Mouse (Mus musculus) kidney, embryonic 15.5 days (tissue): ENCODE measurements around the gene Ddx39. TPM values are rescaled to one million over a fixed set of nuclear protein-coding genes. Genes with fewer than 3 reads are reported as not detected.
A peak's percentile ranks its signal among the peaks of the same experiment; 100 is the strongest.

Experiments used
- ATAC-seq: fragments of 200-750 bp; cut with Nextera tagmentation; replicated peaks from 2 replicates; pipeline ENCODE4 v1.8.0; 2017; ENCODE audit warnings: moderate TSS enrichment; ENCODE audit not compliant: low FRiP score
- H3K27ac ChIP-seq: fragments of 300-500 bp; sonication (generic); 2 replicates; pipeline ENCODE4 v1.5.1; 2015; ENCODE audit warnings: mild to moderate bottlenecking, inconsistent platforms
- H3K27me3 ChIP-seq: fragments of 300-500 bp; sonication (generic); 2 replicates; pipeline ENCODE4 v1.6.1; 2015; ENCODE audit warnings: inconsistent platforms
- H3K36me3 ChIP-seq: fragments of 300-500 bp; sonication (generic); 2 replicates; pipeline ENCODE4 v1.6.1; 2015; ENCODE audit warnings: inconsistent platforms
- H3K4me1 ChIP-seq: fragments of 300-500 bp; sonication (generic); 2 replicates; pipeline ENCODE4 v1.6.1; 2015; ENCODE audit warnings: inconsistent platforms
- H3K4me2 ChIP-seq: fragments of 300-500 bp; sonication (generic); 2 replicates; pipeline ENCODE4 v1.6.1; 2015; ENCODE audit warnings: moderate library complexity, mild to moderate bottlenecking, inconsistent platforms
- H3K4me3 ChIP-seq: fragments of 300-500 bp; sonication (generic); replicated peaks from 2 replicates; pipeline ENCODE4 v1.5.1; 2015; ENCODE audit warnings: mild to moderate bottlenecking, inconsistent platforms
- H3K9ac ChIP-seq: fragments of 300-500 bp; sonication (generic); 2 replicates; pipeline ENCODE4 v1.6.1; 2015; ENCODE audit warnings: mild to moderate bottlenecking, inconsistent platforms
- H3K9me3 ChIP-seq: fragments of 300-500 bp; sonication (generic); replicated peaks from 2 replicates; pipeline ENCODE4 v1.6.1; 2016; ENCODE audit warnings: inconsistent platforms
- WGBS: fragments of 180-500 bp; shearing (Covaris S2); methylation state at CpG from one replicate; pipeline ENCODE4 v1.1.7; 2015; ENCODE audit warnings: mixed read lengths; 5-methylcytosine and 5-hydroxymethylcytosine counted together
- polyA plus RNA-seq: library from polyadenylated mRNA; unstranded; fragments of >200 nt; fragmentation: Nextera tagmentation; extraction: Ambion mirVana; gene quantifications from 2 replicates; pipeline ENCODE4 v1.2.1, GENCODE M21; 2015

Gene Ddx39
- polyA plus RNA-seq, 1 experiment from 2014 or later = 189 TPM

DNA sequence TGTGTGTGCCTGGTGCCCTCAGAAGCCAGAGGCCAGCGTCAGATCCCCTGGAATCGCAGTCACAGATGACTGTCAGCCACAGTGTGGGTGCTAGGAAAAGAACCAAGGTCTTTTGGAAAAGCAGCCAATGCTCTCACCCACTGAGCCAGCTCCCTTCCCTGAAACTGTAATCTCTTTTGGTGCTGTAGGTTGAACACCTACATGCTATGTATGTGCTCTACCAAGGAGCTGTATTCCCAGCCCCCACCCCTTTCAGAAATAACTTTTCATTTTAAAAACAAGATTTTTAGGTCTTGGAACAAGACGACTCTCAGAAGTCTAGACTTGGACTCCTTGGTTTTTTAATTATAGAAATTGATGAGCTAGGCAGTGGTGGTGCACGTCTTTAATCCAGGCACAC lies 11.6 kb upstream of the Ddx39 start:
- ATAC-seq = no peak
- Histone ChIP-seq H3K27me3 (no peaks in the 10 kb centered on the region), H3K4me1 (peaks cover 18% of the 10 kb centered on the region), H3K9ac (no peak overlapping the region), H3K4me2 (no peak overlapping the region), H3K36me3 (no peaks in the 10 kb centered on the region), H3K9me3 (no peaks in the 10 kb centered on the region), H3K27ac (no peak overlapping the region), H3K4me3 (no peak overlapping the region)
- 86% methylated on average over 4 of the region's 4 CpGs for WGBS

DNA sequence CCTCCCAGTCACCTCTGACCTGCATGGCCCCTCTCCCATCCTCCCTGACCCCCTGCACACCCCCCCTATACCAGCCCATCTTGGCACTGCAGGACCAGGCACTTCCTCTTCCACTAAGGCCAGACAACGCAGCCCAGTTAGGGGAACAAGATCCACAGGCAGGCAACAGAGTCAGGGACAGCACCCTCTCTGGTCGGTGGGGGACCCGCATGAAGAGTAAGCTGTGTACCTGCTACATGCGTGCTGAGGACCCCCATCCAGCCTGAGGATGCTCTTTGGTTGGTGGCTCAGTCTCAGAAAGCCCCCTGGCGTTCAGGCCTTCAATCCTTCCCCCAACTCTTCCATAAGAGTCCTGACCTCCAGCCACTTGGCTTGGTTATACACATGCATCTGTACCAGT lies 8.6 kb upstream of the Ddx39 start:
- Histone ChIP-seq H3K9ac (no peak overlapping the region), H3K27me3 (no peaks in the 10 kb centered on the region), H3K36me3 (no peaks in the 10 kb centered on the region), H3K4me3 (no peak overlapping the region), H3K27ac (no peak overlapping the region), H3K4me1 (no peaks in the 10 kb centered on the region), H3K4me2 (no peak overlapping the region), H3K9me3 (no peaks in the 10 kb centered on the region)
- 62% methylated on average over 5 of the region's 5 CpGs for WGBS
- no peak for ATAC-seq

- 79% methylated on average over 8 of the region's 8 CpGs for WGBS
- Histone ChIP-seq H3K4me1 (no peaks in the 10 kb centered on the region), H3K4me3 (no peak overlapping the region), H3K4me2 (no peak overlapping the region), H3K27ac (no peak overlapping the region), H3K9ac (no peak overlapping the region), H3K36me3 (no peaks in the 10 kb centered on the region), H3K9me3 (no peaks in the 10 kb centered on the region), H3K27me3 (no peaks in the 10 kb centered on the region)
- no peak for ATAC-seq
Observed at GRCm38 (mm10) chr8:83707554-83707953, 7.4 kb upstream of the Ddx39 start.

GRCm38 (mm10) chr8:83714676-83715030 lies 324 bp upstream of the Ddx39 start:
- peak overlapping the region; percentile 82 for H3K4me2 ChIP-seq
- peak overlapping the region; percentile 67; the same call in 1 of the 2 replicates for H3K27ac ChIP-seq
- no peak for ATAC-seq
- H3K9ac ChIP-seq = 0 out of 2 replicates have a peak overlapping the region, but pooled peaks have one; percentile 26
- H3K36me3 ChIP-seq = peaks cover 9% of the 10 kb centered on the region
- H3K4me1 ChIP-seq = peaks cover 20% of the 10 kb centered on the region
- peak overlapping the region; percentile 96 for H3K4me3 ChIP-seq
- WGBS = 17% methylated on average over 8 of the region's 8 CpGs
- H3K9me3 ChIP-seq = no peaks in the 10 kb centered on the region
- no peaks in the 10 kb centered on the region for H3K27me3 ChIP-seq

GRCm38 (mm10) chr8:83715771-83716170 lies 794 bp downstream of the Ddx39 start:
- H3K4me2 ChIP-seq = peak overlapping the region; percentile 82
- no peaks in the 10 kb centered on the region for H3K27me3 ChIP-seq
- no peaks in the 10 kb centered on the region for H3K9me3 ChIP-seq
- WGBS = 1% methylated on average over 17 of the region's 17 CpGs
- H3K27ac ChIP-seq = peak overlapping the region; percentile 96
- H3K36me3 ChIP-seq = peaks cover 21% of the 10 kb centered on the region
- H3K4me1 ChIP-seq = peaks cover 20% of the 10 kb centered on the region
- H3K9ac ChIP-seq = peak overlapping the region; percentile 87
- H3K4me3 ChIP-seq = peak overlapping the region; percentile 96
- ATAC-seq = no peak

DNA sequence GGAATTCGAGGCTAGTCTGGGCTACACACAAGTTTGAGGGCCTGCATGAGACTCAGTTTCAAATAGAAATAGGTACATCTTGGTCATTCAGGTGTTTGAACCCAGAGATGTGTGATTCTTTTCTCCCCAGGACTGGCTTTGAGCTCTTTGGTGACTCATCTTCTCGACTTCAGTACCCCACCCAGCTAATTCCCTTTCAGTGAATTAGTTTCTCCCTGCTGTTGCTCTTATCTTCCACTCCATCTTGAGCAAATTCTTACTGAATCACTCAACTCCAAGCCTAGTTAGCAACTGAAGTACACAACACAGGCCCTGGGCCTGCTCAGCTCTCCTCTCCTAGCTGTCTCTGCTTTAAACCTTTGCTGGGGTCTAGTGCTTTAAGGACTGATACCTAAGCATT lies 1.6 kb downstream of the Ddx39 start:
- no peaks in the 10 kb centered on the region for H3K9me3 ChIP-seq
- WGBS = 68% methylated on average over 2 of the region's 2 CpGs
- H3K4me2 ChIP-seq = peak overlapping the region; percentile 82
- no peaks in the 10 kb centered on the region for H3K27me3 ChIP-seq
- H3K4me1 ChIP-seq = peaks cover 20% of the 10 kb centered on the region
- H3K27ac ChIP-seq = no peak overlapping the region
- no peak for ATAC-seq
- H3K4me3 ChIP-seq = peak overlapping the region; percentile 96
- peaks cover 29% of the 10 kb centered on the region for H3K36me3 ChIP-seq
- H3K9ac ChIP-seq = 0 out of 2 replicates have a peak overlapping the region, but pooled peaks have one; percentile 21

DNA sequence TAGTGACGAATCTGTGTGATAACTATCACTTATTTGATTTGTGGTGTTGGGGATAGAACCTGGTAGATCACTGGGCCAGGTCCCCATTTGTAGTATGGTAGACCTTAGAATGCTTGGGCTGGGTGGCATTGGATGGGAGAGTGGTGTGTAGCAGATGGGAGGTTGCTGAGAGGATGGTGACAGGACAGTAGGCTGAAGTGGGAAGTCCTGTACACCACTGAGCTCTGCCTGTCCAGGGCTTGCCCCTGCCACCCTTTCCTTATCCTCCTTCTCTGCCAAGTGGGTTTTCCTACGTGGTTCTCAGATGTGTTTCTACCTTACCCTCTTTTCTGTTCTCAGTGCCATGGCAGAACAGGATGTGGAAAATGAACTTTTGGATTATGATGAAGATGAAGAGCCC lies 4.1 kb downstream of the Ddx39 start:
- no peak overlapping the region for H3K4me3 ChIP-seq
- H3K4me2 ChIP-seq = no peak overlapping the region
- peaks cover 20% of the 10 kb centered on the region for H3K4me1 ChIP-seq
- 75% methylated on average over 2 of the region's 2 CpGs for WGBS
- no peak for ATAC-seq
- H3K27ac ChIP-seq = no peak overlapping the region
- no peaks in the 10 kb centered on the region for H3K9me3 ChIP-seq
- no peaks in the 10 kb centered on the region for H3K27me3 ChIP-seq
- H3K9ac ChIP-seq = no peak overlapping the region
- H3K36me3 ChIP-seq = peaks cover 53% of the 10 kb centered on the region

GRCm38 (mm10) chr8:83719693-83720092 lies 4.7 kb downstream of the Ddx39 start:
- 94% methylated on average over 2 of the region's 2 CpGs for WGBS
- no peak overlapping the region for H3K4me2 ChIP-seq
- H3K27ac ChIP-seq = no peak overlapping the region
- H3K4me1 ChIP-seq = peaks cover 19% of the 10 kb centered on the region
- no peaks in the 10 kb centered on the region for H3K27me3 ChIP-seq
- H3K9me3 ChIP-seq = no peaks in the 10 kb centered on the region
- no peak for ATAC-seq
- peaks cover 60% of the 10 kb centered on the region for H3K36me3 ChIP-seq
- no peak overlapping the region for H3K4me3 ChIP-seq
- H3K9ac ChIP-seq = no peak overlapping the region

- H3K27ac ChIP-seq = no peak overlapping the region
- 82% methylated on average over 25 of the region's 25 CpGs for WGBS
- 0 out of 2 replicates have a peak, but pooled peaks have one; percentile 30 for ATAC-seq
Observed at GRCm38 (mm10) chr8:83721405-83722025, 6.5 kb downstream of the Ddx39 start.

DNA sequence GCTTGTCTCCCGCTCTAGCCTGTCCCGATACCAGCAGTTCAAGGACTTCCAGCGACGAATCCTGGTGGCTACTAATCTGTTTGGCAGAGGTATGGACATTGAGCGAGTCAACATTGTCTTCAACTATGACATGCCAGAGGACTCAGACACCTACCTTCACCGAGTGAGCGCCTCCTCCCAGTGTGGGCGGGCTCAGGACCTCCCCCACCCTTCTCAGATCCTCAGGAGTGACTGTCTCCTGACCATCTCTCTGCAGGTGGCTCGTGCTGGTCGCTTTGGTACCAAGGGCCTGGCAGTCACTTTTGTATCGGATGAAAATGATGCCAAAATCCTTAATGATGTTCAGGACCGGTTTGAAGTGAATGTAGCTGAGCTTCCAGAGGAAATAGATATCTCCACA lies 7.7 kb downstream of the Ddx39 start:
- no peaks in the 10 kb centered on the region for H3K27me3 ChIP-seq
- peaks cover 82% of the 10 kb centered on the region for H3K36me3 ChIP-seq
- no peak overlapping the region for H3K9ac ChIP-seq
- H3K4me2 ChIP-seq = no peak overlapping the region
- 88% methylated on average over 12 of the region's 12 CpGs for WGBS
- H3K4me1 ChIP-seq = no peaks in the 10 kb centered on the region
- no peak overlapping the region for H3K27ac ChIP-seq
- H3K9me3 ChIP-seq = no peaks in the 10 kb centered on the region
- H3K4me3 ChIP-seq = no peak overlapping the region
- ATAC-seq = no peak

More at GRCm38 (mm10) chr8:83721405-83722025, 6.5 kb downstream of the Ddx39 start:
- H3K27me3 ChIP-seq = no peaks in the 10 kb centered on the region
- no peak overlapping the region for H3K9ac ChIP-seq
- no peak overlapping the region for H3K4me3 ChIP-seq
- H3K36me3 ChIP-seq = peaks cover 76% of the 10 kb centered on the region
- H3K4me1 ChIP-seq = peaks cover 10% of the 10 kb centered on the region
- no peak overlapping the region for H3K4me2 ChIP-seq
- H3K9me3 ChIP-seq = no peaks in the 10 kb centered on the region

DNA sequence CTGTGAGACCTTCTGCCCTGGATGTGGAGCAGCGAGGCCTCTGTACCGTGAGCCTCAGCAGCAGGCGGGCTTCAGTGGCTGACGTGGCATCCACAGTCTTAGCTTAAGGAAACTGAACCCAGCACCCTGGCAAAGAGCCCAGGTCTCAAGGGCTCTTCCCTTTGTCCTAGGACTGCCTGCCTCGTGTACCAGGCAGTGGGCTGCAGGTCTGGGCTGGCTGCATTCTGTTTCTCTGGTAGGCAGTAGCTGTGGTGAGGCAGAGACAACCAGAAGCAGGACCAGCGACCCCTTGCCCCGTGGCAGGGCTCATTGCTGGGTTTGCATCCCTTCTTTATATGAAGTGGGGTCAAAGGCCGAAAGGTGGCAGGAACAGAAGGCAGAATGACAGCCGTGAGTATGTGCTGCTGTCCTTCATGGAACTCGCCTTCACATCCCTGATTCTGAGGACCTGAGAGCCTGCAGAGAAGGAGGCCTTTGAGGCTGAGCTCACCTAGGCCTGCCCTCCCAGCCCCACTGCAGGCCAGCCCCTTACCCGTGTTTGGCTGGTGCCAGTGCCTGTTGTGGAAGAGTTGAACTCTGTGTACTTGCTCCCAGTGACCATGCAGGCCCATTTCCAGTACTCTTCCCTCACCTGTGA lies 8.6 kb downstream of the Ddx39 start:
- Histone ChIP-seq H3K9ac (no peak overlapping the region), H3K4me3 (no peak overlapping the region), H3K27me3 (no peaks in the 10 kb centered on the region), H3K36me3 (peaks cover 89% of the 10 kb centered on the region), H3K9me3 (no peaks in the 10 kb centered on the region), H3K27ac (no peak overlapping the region), H3K4me2 (no peak overlapping the region), H3K4me1 (no peaks in the 10 kb centered on the region)
- ATAC-seq = no peak
- WGBS = 81% methylated on average over 11 of the region's 11 CpGs

- Histone ChIP-seq H3K27ac (no peak overlapping the region), H3K4me1 (no peaks in the 10 kb centered on the region), H3K36me3 (peaks cover 87% of the 10 kb centered on the region), H3K27me3 (no peaks in the 10 kb centered on the region), H3K9me3 (no peaks in the 10 kb centered on the region), H3K4me3 (no peak overlapping the region), H3K9ac (no peak overlapping the region), H3K4me2 (no peak overlapping the region)
- WGBS = 44% methylated on average over 15 of the region's 15 CpGs
- ATAC-seq = peak; percentile 52
Observed at GRCm38 (mm10) chr8:83724697-83725482, 9.9 kb downstream of the Ddx39 start.
